Mouse (Mus musculus) thymus, postnatal 14 days (tissue): ENCODE measurements around the gene Gsto1.
"Not testable (repeated sequence)": the region's sequence is repeated elsewhere in the genome, so short reads cannot be mapped to it uniquely, and the experiment has no call there.

ENCODE experiments used
- DNase-seq: peaks from one replicate; pipeline ENCODE4 v3.0.0; 2021

Gene Gsto1

GRCm38 (mm10) chr19:47854796-47855783 lies at the start of gene Gsto1:
Gene Gsto1 (plus strand): TSS chr19:47854970.
- DNase-seq: peak; percentile 63

- no peak for DNase-seq
Observed at GRCm38 (mm10) chr19:47812091-47812490, 42.7 kb upstream of the Gsto1 start.

- no peak for DNase-seq
Observed at GRCm38 (mm10) chr19:47814721-47815120, 40.0 kb upstream of the Gsto1 start.

GRCm38 (mm10) chr19:47817692-47818091 lies 37.1 kb upstream of the Gsto1 start:
- no peak for DNase-seq

- peak; percentile 65 for DNase-seq
Observed at GRCm38 (mm10) chr19:47820832-47821493, 33.8 kb upstream of the Gsto1 start.

- DNase-seq: no peak
Observed at GRCm38 (mm10) chr19:47821494-47821872, 33.3 kb upstream of the Gsto1 start.

- no peak for DNase-seq
Observed at GRCm38 (mm10) chr19:47822143-47822796, 32.5 kb upstream of the Gsto1 start.

GRCm38 (mm10) chr19:47824026-47824425 lies 30.7 kb upstream of the Gsto1 start:
- DNase-seq: no peak

- DNase-seq: no peak
Observed at GRCm38 (mm10) chr19:47829913-47830450, 24.8 kb upstream of the Gsto1 start.

- DNase-seq: no peak
Observed at GRCm38 (mm10) chr19:47831111-47831510, 23.7 kb upstream of the Gsto1 start.

GRCm38 (mm10) chr19:47832316-47832715 lies 22.5 kb upstream of the Gsto1 start:
- no peak for DNase-seq

GRCm38 (mm10) chr19:47834614-47835013 lies 20.2 kb upstream of the Gsto1 start:
- no peak for DNase-seq

GRCm38 (mm10) chr19:47835776-47836175 lies 19.0 kb upstream of the Gsto1 start:
- no peak for DNase-seq

- peak; percentile 75 for DNase-seq
Observed at GRCm38 (mm10) chr19:47836701-47837526, 17.9 kb upstream of the Gsto1 start.

GRCm38 (mm10) chr19:47837527-47837901 lies 17.3 kb upstream of the Gsto1 start:
- DNase-seq: no peak

- not testable (repeated sequence) for DNase-seq
Observed at GRCm38 (mm10) chr19:47841234-47841633, 13.5 kb upstream of the Gsto1 start.

GRCm38 (mm10) chr19:47849735-47850134 lies 5.0 kb upstream of the Gsto1 start:
- no peak for DNase-seq

GRCm38 (mm10) chr19:47852131-47852530 lies 2.6 kb upstream of the Gsto1 start:
- not testable (repeated sequence) for DNase-seq

GRCm38 (mm10) chr19:47853053-47853452 lies 1.7 kb upstream of the Gsto1 start:
- DNase-seq: no peak

GRCm38 (mm10) chr19:47853951-47854795 lies 597 bp upstream of the Gsto1 start:
- no peak for DNase-seq
